Mouse (Mus musculus) gastrocnemius, adult 18-20 months (tissue): ENCODE data around the gene A530032D15Rik. TPM values are rescaled to one million over a fixed set of nuclear protein-coding genes. Genes with fewer than 3 reads are reported as not detected.
"Not testable (repeated sequence)": the region's sequence is repeated elsewhere in the genome, so short reads cannot be mapped to it uniquely, and the experiment has no call there.

Source experiments
- DNase-seq: peaks from one replicate; pipeline ENCODE4 v3.0.0; 2021; ENCODE audit warnings: low spot score
- total RNA-seq, 2 experiments: library from RNA; stranded (reverse); gene quantifications; 2 replicates each; pipeline ENCODE4 v1.2.3; 2021

Gene A530032D15Rik
- total RNA-seq, 2 experiments from 2014 or later: 0.33 TPM; not detected in 1

DNA sequence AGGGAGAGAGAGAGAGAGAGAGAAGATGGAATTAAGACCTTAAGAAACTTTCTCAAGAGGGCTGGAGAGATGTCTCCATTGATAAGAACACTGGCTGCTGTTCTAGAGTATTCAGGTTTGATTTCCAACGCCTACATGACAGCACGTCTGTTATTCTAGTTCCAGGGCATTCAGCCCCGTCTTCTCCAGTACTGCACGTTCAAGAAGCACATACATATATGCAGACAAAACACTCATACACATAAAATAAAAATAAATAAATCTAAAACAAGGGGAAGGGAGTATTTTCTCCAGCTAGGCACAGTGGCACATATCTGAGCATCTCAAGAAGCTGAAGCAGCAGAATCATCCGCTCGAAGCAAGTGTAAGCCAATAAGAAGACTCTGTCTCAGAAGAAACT is 73.9 kb downstream of the A530032D15Rik start:
- not testable (repeated sequence) for DNase-seq

DNA sequence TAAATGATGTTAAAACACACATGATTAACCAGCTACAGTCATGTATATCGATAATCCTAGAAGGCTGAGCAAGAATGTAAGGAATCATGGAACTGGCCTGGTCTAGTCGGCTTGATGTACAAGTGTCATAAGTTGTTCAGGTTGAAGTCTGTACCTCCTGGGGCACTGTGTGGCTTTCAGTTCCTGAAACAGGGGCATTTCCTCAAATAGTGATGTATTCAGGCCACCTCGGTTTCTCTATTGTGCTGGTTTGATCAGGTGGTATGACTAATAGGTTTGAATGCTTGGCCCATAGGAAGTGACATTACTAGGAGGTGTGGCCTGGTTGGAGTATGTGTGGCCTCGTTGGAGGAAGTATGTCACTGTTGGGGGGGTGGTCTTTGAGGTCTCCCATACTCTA is 75.3 kb downstream of the A530032D15Rik start:
- not testable (repeated sequence) for DNase-seq

GRCm38 (mm10) chr1:85033616-85034015 is 76.0 kb downstream of the A530032D15Rik start:
- DNase-seq: not testable (repeated sequence)

Other genes starting within 250 kb of the A530032D15Rik start
- under 1 TPM in 1 of 2 experiments, not detected in 1; 0.21 TPM for gene Slc16a14, start 174.7 kb downstream of the A530032D15Rik start, total RNA-seq
- gene Gm10553, start 9.7 kb downstream of the A530032D15Rik start, total RNA-seq: not detected
- gene C130026I21Rik, start 160.7 kb upstream of the A530032D15Rik start, total RNA-seq: under 1 TPM in 1 of 2 experiments, not detected in 1; 0.74 TPM